Mouse (Mus musculus) limb, embryonic 14.5 days (tissue): ENCODE data around the gene Fzd10. TPM values are rescaled to one million over a fixed set of nuclear protein-coding genes. Genes with fewer than 3 reads are reported as not detected.

Source experiments
- ATAC-seq: fragments of 200-750 bp; cut with Nextera tagmentation; 2 replicates; pipeline ENCODE4 v1.8.0; 2017; ENCODE audit warnings: low read depth, moderate number of reproducible peaks, moderate TSS enrichment; ENCODE audit not compliant: low FRiP score
- DNase-seq: peaks from one replicate; pipeline ENCODE4 v3.0.0-alpha.2; 2015; ENCODE audit warnings: low spot score
- H3K27ac ChIP-seq: fragments of 300-500 bp; sonication (generic); replicated peaks from 2 replicates; pipeline ENCODE4 v1.5.1; 2014; ENCODE audit warnings: low read depth, mild to moderate bottlenecking, low read length, moderate library complexity, mixed read lengths
- H3K27me3 ChIP-seq: fragments of 300-500 bp; sonication (generic); 2 replicates; pipeline ENCODE4 v1.6.1; 2014; ENCODE audit warnings: low read length, mixed read lengths; ENCODE audit not compliant: control insufficient read depth, insufficient read depth
- H3K36me3 ChIP-seq: fragments of 300-500 bp; sonication (generic); 2 replicates; pipeline ENCODE4 v1.6.1; 2014; ENCODE audit warnings: mild to moderate bottlenecking, low read length, moderate library complexity, mixed read lengths; ENCODE audit not compliant: control insufficient read depth, insufficient read depth
- H3K4me1 ChIP-seq: fragments of 300-500 bp; sonication (generic); 2 replicates; pipeline ENCODE4 v1.6.1; 2014; ENCODE audit warnings: antibody characterized with exemption, low read length, mixed read lengths; ENCODE audit not compliant: control insufficient read depth, insufficient read depth
- H3K4me2 ChIP-seq: fragments of 300-500 bp; sonication (generic); replicated peaks from 2 replicates; pipeline ENCODE4 v1.6.1; 2014; ENCODE audit warnings: low read depth, mild to moderate bottlenecking, low read length, moderate library complexity; ENCODE audit not compliant: severe bottlenecking
- H3K4me3 ChIP-seq: fragments of 300-500 bp; sonication (generic); replicated peaks from 2 replicates; pipeline ENCODE4 v1.5.1; 2014; ENCODE audit warnings: low read length
- H3K9ac ChIP-seq: fragments of 300-500 bp; sonication (generic); 2 replicates; pipeline ENCODE4 v1.6.1; 2014; ENCODE audit warnings: mild to moderate bottlenecking, low read depth, low read length, moderate library complexity; ENCODE audit not compliant: severe bottlenecking
- H3K9me3 ChIP-seq: fragments of 300-500 bp; sonication (generic); 2 replicates; pipeline ENCODE4 v1.6.1; 2016; ENCODE audit warnings: low read length; ENCODE audit not compliant: control insufficient read depth
- POLR2A ChIP-seq: fragments of 200-500 bp; IDR thresholded peaks from 2 replicates; pipeline ENCODE4 v1.8.0; 2012; ENCODE audit warnings: inconsistent platforms, mild to moderate bottlenecking, moderate library complexity, borderline replicate concordance; ENCODE audit not compliant: insufficient read depth, insufficient read length; ENCODE audit errors: extremely low read depth
- WGBS: fragments of 180-500 bp; shearing (Covaris S2); extraction: QIAGEN DNeasy Blood & Tissue Kit; methylation state at CpG from one replicate; pipeline ENCODE4 v1.1.7; 2014; 5-methylcytosine and 5-hydroxymethylcytosine counted together
- polyA plus RNA-seq, 2 experiments: library from polyadenylated mRNA; depleted of rRNA in 1 of 2; stranded (reverse) in 1 of 2; unstranded in 1 of 2; fragments of >200 nt; fragmentation: Nextera tagmentation in 1 of 2; extraction: Ambion mirVana in 1 of 2; gene quantifications; 2 replicates each; pipeline versions ENCODE4 v1.2.1 to v1.2.3; 2012 to 2014

Fzd10 gene
- polyA plus RNA-seq, 2 experiments = 12.5 to 23.1 TPM

DNA sequence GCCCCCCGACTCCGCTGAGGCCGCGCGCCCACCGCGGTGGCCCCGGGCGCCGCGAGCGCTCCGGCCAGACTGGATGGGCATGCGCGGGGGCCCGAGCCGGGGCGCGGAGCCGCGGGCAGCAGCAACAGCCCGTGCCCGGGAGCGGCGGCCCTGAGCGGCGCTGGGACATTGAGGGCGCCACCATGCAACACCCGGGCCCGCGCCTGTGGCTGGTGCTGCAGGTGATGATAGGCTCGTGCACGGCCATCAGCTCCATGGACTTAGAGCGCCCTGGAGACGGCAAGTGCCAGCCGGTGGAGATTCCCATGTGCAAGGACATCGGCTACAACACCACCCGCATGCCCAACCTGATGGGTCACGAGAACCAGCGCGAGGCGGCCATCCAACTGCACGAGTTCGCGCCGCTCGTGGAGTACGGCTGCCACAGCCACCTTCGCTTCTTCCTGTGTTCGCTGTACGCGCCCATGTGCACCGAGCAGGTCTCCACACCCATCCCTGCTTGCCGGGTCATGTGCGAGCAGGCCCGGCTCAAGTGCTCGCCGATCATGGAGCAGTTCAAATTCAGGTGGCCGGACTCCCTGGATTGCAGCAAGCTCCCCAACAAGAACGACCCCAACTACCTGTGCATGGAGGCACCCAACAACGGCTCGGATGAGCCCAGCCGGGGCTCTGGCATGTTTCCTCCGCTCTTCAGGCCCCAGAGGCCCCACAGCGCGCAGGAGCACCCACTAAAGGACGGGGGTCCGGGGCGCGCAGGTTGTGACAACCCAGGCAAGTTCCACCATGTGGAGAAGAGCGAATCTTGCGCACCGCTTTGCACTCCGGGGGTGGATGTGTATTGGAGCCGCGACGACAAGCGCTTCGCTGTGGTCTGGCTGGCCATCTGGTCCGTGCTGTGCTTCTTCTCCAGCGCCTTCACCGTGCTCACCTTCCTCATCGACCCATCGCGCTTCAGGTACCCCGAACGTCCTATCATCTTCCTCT, 684 bp downstream of the Fzd10 start:
- under 1% methylated on average over 73 of the region's 87 CpGs for WGBS
- peak overlapping the region; percentile 93 for H3K4me2 ChIP-seq
- H3K4me3 ChIP-seq = peak overlapping the region; percentile 72
- no peaks in the 10 kb centered on the region for H3K9me3 ChIP-seq
- peaks cover 51% of the 10 kb centered on the region for H3K4me1 ChIP-seq
- no peak for TF ChIP-seq POLR2A
- DNase-seq (no peak), ATAC-seq (peak; percentile 32)
- H3K27me3 ChIP-seq = peaks cover 17% of the 10 kb centered on the region; the same call in 1 of the 2 replicates
- H3K36me3 ChIP-seq = no peaks in the 10 kb centered on the region
- peak overlapping the region; percentile 80 for H3K27ac ChIP-seq
- H3K9ac ChIP-seq = peak overlapping the region; percentile 76

DNA sequence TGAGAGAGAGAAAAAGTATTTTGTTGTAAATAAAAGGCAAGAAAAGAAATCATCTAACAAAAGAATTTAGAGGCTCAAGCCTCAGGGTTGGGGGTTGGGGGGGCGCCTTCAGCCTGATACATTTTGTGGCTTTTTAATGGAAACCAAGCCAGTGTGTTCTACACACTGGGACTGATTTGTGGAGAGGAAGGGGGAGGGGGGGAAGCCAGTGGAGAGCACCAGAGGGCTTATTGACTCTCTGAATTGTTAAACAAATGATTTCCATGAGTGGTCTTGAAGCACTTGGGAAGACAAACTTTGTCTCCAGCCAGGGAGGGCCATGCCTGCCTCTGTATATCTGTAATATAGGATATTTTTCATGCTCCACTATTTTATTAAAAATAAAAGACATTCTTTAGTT, 3.0 kb downstream of the Fzd10 start:
- peak overlapping the region; percentile 93 for H3K4me2 ChIP-seq
- no peak for TF ChIP-seq POLR2A
- DNase-seq (no peak), ATAC-seq (no peak)
- H3K27me3 ChIP-seq = peaks cover 17% of the 10 kb centered on the region; the same call in 1 of the 2 replicates
- peak overlapping the region; percentile 72 for H3K4me3 ChIP-seq
- H3K9ac ChIP-seq = no peak overlapping the region
- 27% methylated on average over 1 of the region's 1 CpGs for WGBS
- no peaks in the 10 kb centered on the region for H3K36me3 ChIP-seq
- H3K4me1 ChIP-seq = peaks cover 45% of the 10 kb centered on the region
- no peak overlapping the region for H3K27ac ChIP-seq
- H3K9me3 ChIP-seq = no peaks in the 10 kb centered on the region

- Histone ChIP-seq H3K27me3 (0 out of 2 replicates have a peak, but pooled peaks cover under 1% of the 10 kb centered on the region), H3K36me3 (no peaks in the 10 kb centered on the region), H3K9ac (no peak overlapping the region), H3K4me2 (no peak overlapping the region; the same call in 1 of the 2 replicates), H3K4me3 (no peak overlapping the region), H3K27ac (no peak overlapping the region), H3K9me3 (no peaks in the 10 kb centered on the region), H3K4me1 (peaks cover 26% of the 10 kb centered on the region)
- TF ChIP-seq POLR2A = no peak
- ATAC-seq = no peak
- no peak for DNase-seq
- WGBS = 10% methylated on average over 14 of the region's 14 CpGs
Observed at GRCm38 (mm10) chr5:128606596-128606995, 6.0 kb downstream of the Fzd10 start.

DNA sequence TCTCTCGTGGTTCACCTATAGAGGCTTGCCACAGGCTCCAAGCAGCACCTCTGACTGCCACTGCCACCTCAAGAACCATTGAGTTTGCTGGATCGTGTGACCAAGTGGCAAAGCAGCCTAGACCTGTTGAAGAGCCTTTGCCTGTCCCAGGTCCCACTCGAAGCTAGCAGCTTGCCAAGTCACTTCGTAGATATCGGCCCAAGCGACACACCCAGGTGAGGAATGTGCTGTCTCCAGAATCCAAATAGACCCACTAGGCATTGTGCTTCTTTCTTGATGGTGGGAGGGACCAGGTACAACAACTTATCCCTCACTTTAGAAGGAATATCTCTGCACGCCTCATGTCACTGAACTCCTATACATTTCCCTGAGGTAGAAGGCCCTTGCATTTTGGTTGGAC, 8.4 kb downstream of the Fzd10 start:
- no peak for ATAC-seq
- WGBS = 84% methylated on average over 7 of the region's 7 CpGs
- no peak overlapping the region for H3K4me3 ChIP-seq
- H3K27ac ChIP-seq = no peak overlapping the region
- H3K9me3 ChIP-seq = no peaks in the 10 kb centered on the region
- peaks cover 12% of the 10 kb centered on the region; the same call in 1 of the 2 replicates for H3K4me1 ChIP-seq
- TF ChIP-seq POLR2A = no peak
- H3K4me2 ChIP-seq = no peak overlapping the region
- H3K27me3 ChIP-seq = no peaks in the 10 kb centered on the region
- no peak overlapping the region for H3K9ac ChIP-seq
- no peaks in the 10 kb centered on the region for H3K36me3 ChIP-seq
- no peak for DNase-seq

DNA sequence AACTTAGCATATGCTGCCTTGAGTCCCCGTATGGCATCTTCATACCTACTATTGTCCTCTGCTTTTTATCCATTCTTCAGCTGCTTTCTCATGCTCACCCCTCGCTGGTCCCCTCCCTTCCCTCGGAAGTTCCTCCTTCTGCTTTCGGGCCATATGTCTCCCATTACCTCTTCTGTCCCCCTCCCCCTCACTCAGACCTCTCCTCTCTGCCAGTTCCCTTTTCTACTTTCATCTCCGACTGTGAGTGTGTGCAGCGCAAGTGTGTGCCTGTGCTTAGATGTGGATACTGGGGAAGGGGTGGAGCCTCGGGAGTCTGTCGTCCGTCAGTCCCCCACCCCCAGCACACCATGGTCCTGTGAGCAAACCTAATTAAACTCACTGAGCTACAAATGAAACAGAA, 17.0 kb downstream of the Fzd10 start:
- Histone ChIP-seq H3K4me2 (peak overlapping the region; percentile 41), H3K36me3 (no peaks in the 10 kb centered on the region), H3K9ac (peak overlapping the region; percentile 28; the same call in 1 of the 2 replicates), H3K4me3 (peak overlapping the region; percentile 16; the same call in 1 of the 2 replicates), H3K27ac (no peak overlapping the region), H3K27me3 (no peaks in the 10 kb centered on the region), H3K4me1 (peaks cover 37% of the 10 kb centered on the region), H3K9me3 (no peaks in the 10 kb centered on the region)
- DNase-seq (no peak), ATAC-seq (peak; percentile 58)
- 1% methylated on average over 9 of the region's 9 CpGs for WGBS
- TF ChIP-seq POLR2A = no peak
